Mouse (Mus musculus) lung, embryonic 15.5 days (tissue): ENCODE measurements around the gene Sult2a7. TPM values are rescaled to one million over a fixed set of nuclear protein-coding genes. Genes with fewer than 3 reads are reported as not detected.

Source experiments
- ATAC-seq: fragments of 200-750 bp; cut with Nextera tagmentation; 2 replicates; pipeline ENCODE4 v1.8.0; 2017; ENCODE audit warnings: moderate number of reproducible peaks, borderline replicate concordance; ENCODE audit not compliant: low FRiP score, low TSS enrichment; ENCODE audit errors: extremely low read depth
- H3K27ac ChIP-seq: fragments of 300-500 bp; sonication (generic); 2 replicates; pipeline ENCODE4 v1.5.1; 2015; ENCODE audit warnings: moderate library complexity, mild to moderate bottlenecking, inconsistent platforms
- H3K27me3 ChIP-seq: fragments of 300-500 bp; sonication (generic); 2 replicates; pipeline ENCODE4 v1.6.1; 2015; ENCODE audit warnings: inconsistent platforms
- H3K36me3 ChIP-seq: fragments of 300-500 bp; sonication (generic); 2 replicates; pipeline ENCODE4 v1.6.1; 2015; ENCODE audit warnings: inconsistent platforms
- H3K4me1 ChIP-seq: fragments of 300-500 bp; sonication (generic); 2 replicates; pipeline ENCODE4 v1.6.1; 2015; ENCODE audit warnings: inconsistent platforms
- H3K4me2 ChIP-seq: fragments of 300-500 bp; sonication (generic); 2 replicates; pipeline ENCODE4 v1.6.1; 2015; ENCODE audit warnings: inconsistent platforms, mild to moderate bottlenecking, moderate library complexity
- H3K4me3 ChIP-seq: fragments of 300-500 bp; sonication (generic); 2 replicates; pipeline ENCODE4 v1.5.1; 2015; ENCODE audit warnings: mild to moderate bottlenecking, inconsistent platforms
- H3K9ac ChIP-seq: fragments of 300-500 bp; sonication (generic); 2 replicates; pipeline ENCODE4 v1.6.1; 2015; ENCODE audit warnings: inconsistent platforms
- H3K9me3 ChIP-seq: fragments of 300-500 bp; sonication (generic); 2 replicates; pipeline ENCODE4 v1.6.1; 2016; ENCODE audit warnings: inconsistent platforms
- WGBS: fragments of 180-500 bp; shearing (Covaris S2); methylation state at CpG from one replicate; pipeline ENCODE4 v1.1.7; 2015; 5-methylcytosine and 5-hydroxymethylcytosine counted together
- polyA plus RNA-seq: library from polyadenylated mRNA; unstranded; fragments of >200 nt; fragmentation: Nextera tagmentation; extraction: Ambion mirVana; gene quantifications from 2 replicates; pipeline ENCODE4 v1.2.1, GENCODE M21; 2015

Gene Sult2a7
- polyA plus RNA-seq, result not detected in 2 replicates

GRCm38 (mm10) chr7:14494130-14494529 is at the start of gene Sult2a7:
TSS of gene Sult2a7 (minus strand) at chr7:14494230.
- Histone ChIP-seq H3K27ac (no peak within 1 kb of the TSS), H3K4me3 (no peak within 1 kb of the TSS), H3K4me2 (no peak within 1 kb of the TSS), H3K36me3 (no peaks in the 10 kb centered on the region), H3K27me3 (no peaks in the 10 kb centered on the region), H3K4me1 (no peaks in the 10 kb centered on the region), H3K9ac (no peak within 1 kb of the TSS), H3K9me3 (0 out of 2 replicates have a peak, but pooled peaks cover 9% of the 10 kb centered on the region)
- WGBS, result 86% methylated on average over 4 of the region's 4 CpGs
- no peak for ATAC-seq

DNA sequence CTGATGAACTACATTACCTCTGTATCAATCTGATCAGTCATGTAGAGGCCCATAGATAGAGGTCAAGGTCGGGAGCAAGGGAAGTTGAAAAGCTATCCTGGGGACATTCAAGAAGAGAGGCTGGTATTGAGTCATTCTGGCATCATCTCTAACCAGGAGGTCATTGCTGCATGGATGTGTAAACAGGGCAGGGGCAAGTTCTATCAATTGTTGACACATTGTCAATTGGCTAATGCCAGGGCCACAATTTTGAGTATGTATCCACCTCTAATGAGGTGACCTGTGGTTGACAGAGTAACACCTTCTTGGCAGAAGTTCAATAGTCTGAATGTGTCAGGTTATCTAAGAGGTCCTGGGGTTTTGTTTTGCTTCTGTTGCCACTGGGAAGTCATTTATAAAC is 31.2 kb upstream of the Sult2a7 start:
- no peak overlapping the region for H3K4me3 ChIP-seq
- H3K4me1 ChIP-seq, result no peaks in the 10 kb centered on the region
- no peak for ATAC-seq
- WGBS, result 66% methylated on average over 1 of the region's 1 CpGs
- H3K4me2 ChIP-seq, result no peak overlapping the region
- no peaks in the 10 kb centered on the region; the same call in 1 of the 2 replicates for H3K9me3 ChIP-seq
- H3K9ac ChIP-seq, result no peak overlapping the region
- H3K27me3 ChIP-seq, result no peaks in the 10 kb centered on the region
- H3K27ac ChIP-seq, result no peak overlapping the region
- H3K36me3 ChIP-seq, result no peaks in the 10 kb centered on the region

- Histone ChIP-seq H3K4me2 (no peak overlapping the region), H3K27me3 (no peaks in the 10 kb centered on the region), H3K36me3 (no peaks in the 10 kb centered on the region), H3K27ac (no peak overlapping the region), H3K9ac (no peak overlapping the region), H3K4me3 (no peak overlapping the region), H3K4me1 (no peaks in the 10 kb centered on the region), H3K9me3 (no peaks in the 10 kb centered on the region; the same call in 1 of the 2 replicates)
- 78% methylated on average over 1 of the region's 1 CpGs for WGBS
- no peak for ATAC-seq
Measured at GRCm38 (mm10) chr7:14522636-14523035, 28.6 kb upstream of the Sult2a7 start.

DNA sequence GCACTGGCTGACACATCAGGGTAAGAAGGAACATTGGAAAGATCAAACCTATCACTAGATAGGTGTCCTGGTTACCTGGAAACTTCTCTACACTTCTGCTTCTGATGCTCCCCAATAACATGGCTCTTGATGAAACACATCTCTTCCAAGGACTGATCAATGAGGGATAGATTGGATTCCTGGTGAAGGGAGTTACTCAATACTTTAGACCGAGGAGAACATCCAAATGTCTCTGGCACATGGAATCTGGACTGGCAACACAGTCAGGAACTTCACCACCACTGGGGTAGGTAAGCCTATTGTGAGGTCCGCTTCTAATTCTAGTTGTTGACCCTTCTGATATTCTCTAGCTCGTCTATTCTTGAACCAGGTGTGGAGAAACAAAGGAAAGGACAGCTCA is 24.3 kb upstream of the Sult2a7 start:
- H3K4me3 ChIP-seq, result no peak overlapping the region
- H3K9ac ChIP-seq, result no peak overlapping the region
- no peaks in the 10 kb centered on the region for H3K36me3 ChIP-seq
- no peaks in the 10 kb centered on the region for H3K4me1 ChIP-seq
- H3K9me3 ChIP-seq, result peaks cover 4% of the 10 kb centered on the region; the same call in 1 of the 2 replicates
- 64% methylated on average over 3 of the region's 3 CpGs for WGBS
- no peak for ATAC-seq
- H3K4me2 ChIP-seq, result no peak overlapping the region
- H3K27me3 ChIP-seq, result no peaks in the 10 kb centered on the region
- H3K27ac ChIP-seq, result no peak overlapping the region

DNA sequence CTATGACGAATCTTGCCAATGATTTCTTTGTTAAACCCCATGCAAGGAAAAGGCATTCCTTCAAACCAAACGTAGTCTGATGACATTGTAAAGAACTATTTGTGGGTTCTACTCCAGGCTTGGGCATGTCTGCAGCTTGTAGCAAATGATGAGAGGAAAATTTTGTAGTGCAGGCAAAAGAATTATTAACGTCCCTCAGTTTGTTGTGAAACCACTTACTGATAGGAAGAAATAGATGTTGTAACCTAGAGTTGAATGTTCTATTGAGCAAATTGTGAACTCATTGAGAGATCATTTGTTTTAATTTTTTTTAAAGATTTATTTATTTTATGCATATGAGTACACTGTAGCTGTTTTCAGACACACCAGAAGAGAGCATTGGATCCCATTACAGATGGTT is 1.1 kb downstream of the Sult2a7 start:
- no peak for ATAC-seq
- no peaks in the 10 kb centered on the region for H3K36me3 ChIP-seq
- H3K4me1 ChIP-seq, result no peaks in the 10 kb centered on the region
- H3K9me3 ChIP-seq, result 0 out of 2 replicates have a peak, but pooled peaks cover 9% of the 10 kb centered on the region
- H3K9ac ChIP-seq, result no peak overlapping the region
- 66% methylated on average over 3 of the region's 3 CpGs for WGBS
- H3K27me3 ChIP-seq, result no peaks in the 10 kb centered on the region
- H3K4me3 ChIP-seq, result no peak overlapping the region
- H3K27ac ChIP-seq, result no peak overlapping the region
- H3K4me2 ChIP-seq, result no peak overlapping the region

DNA sequence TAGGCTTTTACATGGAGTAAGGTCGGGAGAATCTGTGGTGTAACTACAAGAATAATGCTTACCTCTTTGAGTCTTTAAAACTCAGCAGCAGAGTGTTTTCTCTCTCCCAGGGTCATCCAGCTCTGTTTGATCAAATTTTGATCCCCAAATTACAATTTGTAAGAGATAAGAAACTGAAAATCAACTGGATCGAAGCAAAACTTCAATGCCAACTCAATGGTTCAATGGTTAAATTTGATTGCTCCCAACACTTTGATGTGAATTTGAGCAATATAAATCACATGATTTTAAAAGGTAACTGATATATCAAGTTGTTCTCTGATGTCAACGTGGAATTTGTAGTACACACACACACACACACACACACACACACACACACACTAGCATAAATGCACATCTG is 47.5 kb downstream of the Sult2a7 start, which contains the start of gene Sult2a8:
Sult2a8 (minus strand) TSS at position 236 of the 400 bp plus-strand sequence.
- Histone ChIP-seq H3K9ac (no peak within 1 kb of the TSS), H3K27ac (no peak within 1 kb of the TSS), H3K27me3 (no peaks in the 10 kb centered on the region), H3K9me3 (no peaks in the 10 kb centered on the region; the same call in 1 of the 2 replicates), H3K4me2 (no peak within 1 kb of the TSS), H3K4me1 (no peaks in the 10 kb centered on the region), H3K36me3 (no peaks in the 10 kb centered on the region), H3K4me3 (no peak within 1 kb of the TSS)
- no peak for ATAC-seq
- WGBS, result 53% methylated on average over 3 of the region's 3 CpGs

DNA sequence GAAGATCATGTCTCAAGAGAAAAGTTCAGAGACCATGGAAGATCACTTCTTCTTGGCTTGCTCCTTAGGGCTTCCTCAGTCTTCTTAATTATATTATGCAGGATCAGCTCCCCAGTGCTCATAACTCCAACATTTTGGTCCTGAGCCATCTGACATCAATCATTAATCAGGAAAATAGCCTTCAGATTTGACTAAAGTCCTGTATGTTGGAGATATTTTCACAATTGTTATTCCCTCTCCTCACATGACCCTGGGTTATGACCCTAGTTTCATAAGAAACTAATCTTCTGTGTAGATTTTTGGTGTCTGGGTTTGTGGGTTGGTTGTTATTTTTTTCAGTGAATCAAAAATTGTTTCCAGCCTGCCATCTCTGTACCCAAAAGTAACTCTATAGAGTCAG is 54.4 kb downstream of the Sult2a7 start:
- no peak for ATAC-seq
- no peaks in the 10 kb centered on the region for H3K4me1 ChIP-seq
- no peak overlapping the region for H3K4me3 ChIP-seq
- no peaks in the 10 kb centered on the region for H3K27me3 ChIP-seq
- H3K36me3 ChIP-seq, result no peaks in the 10 kb centered on the region
- H3K9me3 ChIP-seq, result no peaks in the 10 kb centered on the region; the same call in 1 of the 2 replicates
- no peak overlapping the region for H3K4me2 ChIP-seq
- H3K9ac ChIP-seq, result no peak overlapping the region
- H3K27ac ChIP-seq, result no peak overlapping the region

DNA sequence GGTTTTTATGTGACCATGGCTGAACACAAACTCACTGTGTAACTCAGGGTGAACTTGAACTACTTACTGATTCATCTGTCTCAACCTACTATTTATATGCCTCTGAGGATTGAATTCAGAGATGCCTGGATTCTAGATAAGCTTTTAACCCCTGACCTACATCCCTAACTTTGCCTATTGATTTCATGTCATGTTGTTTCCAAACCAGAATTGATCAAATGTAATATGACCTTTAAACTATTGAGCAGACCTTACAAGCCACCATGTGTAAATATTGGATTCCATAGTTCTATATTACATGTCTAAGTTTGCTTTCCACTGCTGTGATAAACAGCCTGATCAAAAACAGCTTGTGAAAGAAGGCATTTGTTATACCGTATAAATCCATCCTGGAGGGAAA is 55.5 kb downstream of the Sult2a7 start:
- Histone ChIP-seq H3K27ac (no peak overlapping the region), H3K36me3 (no peaks in the 10 kb centered on the region), H3K4me2 (no peak overlapping the region), H3K4me1 (no peaks in the 10 kb centered on the region), H3K4me3 (no peak overlapping the region), H3K9me3 (no peaks in the 10 kb centered on the region; the same call in none of the 2 replicates), H3K9ac (no peak overlapping the region), H3K27me3 (no peaks in the 10 kb centered on the region)
- 73% methylated on average over 1 of the region's 1 CpGs for WGBS
- ATAC-seq, result no peak

DNA sequence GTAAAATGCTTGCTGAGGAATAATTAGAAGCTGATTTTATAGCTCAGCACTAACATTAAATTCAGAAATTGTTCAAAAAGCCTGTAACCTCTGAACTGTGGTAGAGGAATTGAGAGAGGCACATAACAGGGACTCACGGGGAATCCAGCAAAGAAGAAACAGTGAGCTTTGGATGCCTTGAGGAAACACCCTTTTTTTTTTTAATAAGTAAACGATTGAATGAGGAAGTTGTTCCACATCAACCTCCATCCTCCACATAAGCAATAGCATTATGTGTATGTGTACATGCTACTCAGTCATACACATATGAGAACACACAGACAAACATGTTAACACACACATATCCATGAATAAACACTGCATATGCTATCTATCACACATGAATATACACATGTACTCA is 56.0 kb downstream of the Sult2a7 start:
- no peaks in the 10 kb centered on the region for H3K4me1 ChIP-seq
- no peak overlapping the region for H3K27ac ChIP-seq
- H3K9me3 ChIP-seq, result no peaks in the 10 kb centered on the region; the same call in none of the 2 replicates
- no peak overlapping the region for H3K4me2 ChIP-seq
- H3K36me3 ChIP-seq, result no peaks in the 10 kb centered on the region
- no peak overlapping the region for H3K9ac ChIP-seq
- ATAC-seq, result no peak
- 81% methylated on average over 2 of the region's 2 CpGs for WGBS
- H3K27me3 ChIP-seq, result no peaks in the 10 kb centered on the region
- no peak overlapping the region for H3K4me3 ChIP-seq

Other genes with a start within 250 kb of the Sult2a7 start
- gene Sult2a6, start 239.4 kb downstream of the Sult2a7 start, polyA plus RNA-seq, result not detected in 2 replicates
- gene Obox8, start 160.7 kb downstream of the Sult2a7 start, polyA plus RNA-seq, result not detected in 2 replicates
- gene Sult2a8, start 47.5 kb downstream of the Sult2a7 start, polyA plus RNA-seq, result 0.22 TPM in 1 of 2 replicates, not detected in the other
- 0.16 and 0.30 TPM in 2 replicates for gene Vmn1r90, start 69.3 kb upstream of the Sult2a7 start, polyA plus RNA-seq
- gene Obox7, start 165.3 kb upstream of the Sult2a7 start, polyA plus RNA-seq, result not detected in 2 replicates